ENCODE assay signal across 12 mouse cellular contexts in genomic region chr4:119189864-119190263, GRCm38 (mm10). TPM values are rescaled to one million over a fixed set of nuclear protein-coding genes. Genes with fewer than 3 reads are reported as not detected.
A peak's percentile ranks its signal among the peaks of the same experiment; 100 is the strongest.
DNase-seq lines count a peak whose midpoint lies in the region; ATAC-seq and TF ChIP-seq lines count a peak whose summit lies in the region.
"Had no signal": no experiment of that assay in that cellular context is flagged by ENCODE, and none has a peak within 500 bp of the region (broad histone marks: within the 10 kb centered on the region; RNA-seq: fewer than 3 reads in every experiment).

Gene Ermap (minus strand): TSS chr4:119190011.

- no peak within 1 kb of the TSS for H3K27ac ChIP-seq in forebrain, embryonic 11.5 days (ENCODE audit: low read depth, low read length)
- H3K27ac ChIP-seq in forebrain, postnatal 0 days (ENCODE audit: low read depth, low read length): no peak within 1 kb of the TSS
- peak within 1 kb of the TSS; percentile 93 for H3K27ac ChIP-seq in liver, postnatal 0 days (ENCODE audit: low read depth)
- H3K27ac ChIP-seq: gastrocnemius, adult 2 months; lung, embryonic 15.5 days; neural tube, embryonic 13.5 days had no signal

- H3K9ac ChIP-seq in forebrain, embryonic 11.5 days (ENCODE audit: low read length): no peak within 1 kb of the TSS
- H3K9ac ChIP-seq in forebrain, postnatal 0 days: no peak within 1 kb of the TSS
- peak within 1 kb of the TSS; percentile 73 for H3K9ac ChIP-seq in liver, postnatal 0 days (replicated peaks)
- H3K9ac ChIP-seq: lung, embryonic 15.5 days; neural tube, embryonic 13.5 days had no signal

- no peak for ATAC-seq in forebrain, embryonic 11.5 days (replicated peaks; ENCODE audit: low FRiP score)
- ATAC-seq in forebrain, postnatal 0 days: no peak
- peak; percentile 90 for ATAC-seq in liver, postnatal 0 days

- no peak within 1 kb of the TSS for H3K4me2 ChIP-seq in forebrain, embryonic 11.5 days (ENCODE audit: low read depth, low read length, severe bottlenecking)
- H3K4me2 ChIP-seq in forebrain, postnatal 0 days (ENCODE audit: low read depth): no peak within 1 kb of the TSS
- H3K4me2 ChIP-seq in liver, postnatal 0 days (ENCODE audit: low read depth, low read length): peak within 1 kb of the TSS; percentile 76
- H3K4me2 ChIP-seq: lung, embryonic 15.5 days; neural tube, embryonic 13.5 days had no signal

- intact Hi-C loops in gastrocnemius, postnatal 14 days (cut with DNase I; ENCODE audit: low total_unique reads): no loop called here

- H3K27me3 ChIP-seq in forebrain, embryonic 11.5 days (ENCODE audit: control insufficient read depth, insufficient read depth, low read length): no peaks in the 10 kb centered on the region
- H3K27me3 ChIP-seq in forebrain, postnatal 0 days (ENCODE audit: insufficient read depth, low read length): no peaks in the 10 kb centered on the region
- no peaks in the 10 kb centered on the region for H3K27me3 ChIP-seq in liver, postnatal 0 days (ENCODE audit: insufficient read depth, low read length)
- H3K27me3 ChIP-seq: neural tube, embryonic 13.5 days had no signal

- H3K4me3 ChIP-seq in forebrain, embryonic 11.5 days (ENCODE audit: low read depth, low read length): no peak within 1 kb of the TSS
- H3K4me3 ChIP-seq in forebrain, postnatal 0 days (ENCODE audit: low read depth, low read length): no peak within 1 kb of the TSS
- peak within 1 kb of the TSS; percentile 51 for H3K4me3 ChIP-seq in liver, postnatal 0 days (ENCODE audit: low read depth, low read length)
- H3K4me3 ChIP-seq: gastrocnemius, adult 2 months; lung, embryonic 15.5 days; neural tube, embryonic 13.5 days had no signal

- peak; percentile 93 for TF ChIP-seq EP300 in liver, postnatal 0 days (IDR thresholded peaks at IDR 0.05; ENCODE audit: low read depth)

- 73% methylated on average over 6 of the region's 6 CpGs for WGBS in forebrain, embryonic 11.5 days
- WGBS in forebrain, postnatal 0 days: 75% methylated on average over 6 of the region's 6 CpGs
- 42% methylated on average over 6 of the region's 6 CpGs for WGBS in liver, postnatal 0 days (ENCODE audit: insufficient replicate concordance)

- no peaks in the 10 kb centered on the region for H3K36me3 ChIP-seq in forebrain, embryonic 11.5 days (ENCODE audit: control insufficient read depth, insufficient read depth, low read length)
- H3K36me3 ChIP-seq in forebrain, postnatal 0 days (ENCODE audit: insufficient read depth): no peaks in the 10 kb centered on the region
- peaks cover 20% of the 10 kb centered on the region for H3K36me3 ChIP-seq in liver, postnatal 0 days (replicated peaks; ENCODE audit: insufficient read depth, low read length)
- H3K36me3 ChIP-seq: lung, embryonic 15.5 days; neural tube, embryonic 13.5 days had no signal

- no peaks in the 10 kb centered on the region for H3K9me3 ChIP-seq in forebrain, embryonic 11.5 days (ENCODE audit: control insufficient read depth, low read length)
- H3K9me3 ChIP-seq in forebrain, postnatal 0 days (ENCODE audit: low read length): no peaks in the 10 kb centered on the region
- no peaks in the 10 kb centered on the region for H3K9me3 ChIP-seq in liver, postnatal 0 days (ENCODE audit: low read length)
- H3K9me3 ChIP-seq: lung, embryonic 15.5 days; neural tube, embryonic 13.5 days had no signal

- DNase-seq in forebrain, embryonic 11.5 days (ENCODE audit: low spot score): no peak
- no peak for DNase-seq in forebrain, postnatal 0 days
- peak; percentile 74 for DNase-seq in spleen, adult 12 weeks (ENCODE audit: low spot score)
- DNase-seq in spleen, adult 18-20 months: no peak
- DNase-seq in liver, postnatal 0 days: peak; percentile 77
- no peak for DNase-seq in kidney, postnatal 10 days
- no peak for DNase-seq in gastrocnemius, postnatal 14 days
- no peak for DNase-seq in right cerebral cortex, adult 2 months (ENCODE audit: low spot score in 2 of 2)
- DNase-seq: gastrocnemius, adult 2 months; midbrain, embryonic 14.5 days had no signal

- H3K4me1 ChIP-seq in forebrain, embryonic 11.5 days (replicated peaks; ENCODE audit: control insufficient read depth, insufficient read depth, low read length): no peaks in the 10 kb centered on the region
- no peaks in the 10 kb centered on the region for H3K4me1 ChIP-seq in forebrain, postnatal 0 days (ENCODE audit: insufficient read depth)
- peaks cover 19% of the 10 kb centered on the region for H3K4me1 ChIP-seq in liver, postnatal 0 days (ENCODE audit: insufficient read depth)
- H3K4me1 ChIP-seq: lung, embryonic 15.5 days; neural tube, embryonic 13.5 days had no signal

- TF ChIP-seq CTCF in forebrain, postnatal 0 days (IDR thresholded peaks at IDR 0.05; ENCODE audit: low read depth): no peak
- no peak for TF ChIP-seq CTCF in liver, postnatal 0 days (IDR thresholded peaks at IDR 0.05; ENCODE audit: low read depth)

RNA-seq across cellular contexts. Expression of gene Ermap, which starts in this region (rescaled TPM):
- 11.1 and 11.4 TPM in 2 replicates for polyA plus RNA-seq in forebrain, embryonic 11.5 days (2014; fragmentation: Nextera tagmentation; extraction: Ambion mirVana)
- 0.15 and 0.33 TPM in 2 replicates for total RNA-seq in forebrain, postnatal 0 days (2014; rRNA removed)
- 0.24 and 0.36 TPM in 2 replicates for polyA plus RNA-seq in forebrain, postnatal 0 days (2015; fragmentation: Nextera tagmentation; extraction: Ambion mirVana)
- polyA plus RNA-seq in liver, postnatal 0 days (2015; fragmentation: Nextera tagmentation; extraction: Ambion mirVana): 125 and 144 TPM in 2 replicates
- under 1 TPM in 1 of 2 experiments, not detected in 1; 0.13 TPM for total RNA-seq in gastrocnemius, postnatal 14 days (2021)
- total RNA-seq: gastrocnemius, adult 2 months had no signal

Comparison
In these comparisons a context has a peak if more than half of its experiments do, and no peak if none do; other contexts are left out.
1. RNA of gene Ermap (polyA plus RNA-seq): 125 to 144 TPM in liver, postnatal 0 days; 11.1 to 11.4 TPM in forebrain, embryonic 11.5 days and 0.24 to 0.36 TPM in forebrain, postnatal 0 days; every median in the first group is over 10 times any median in the second.
2. DNase-seq: peak in spleen, adult 12 weeks (single experiment) and liver, postnatal 0 days (single experiment); none in forebrain, embryonic 11.5 days (single experiment), forebrain, postnatal 0 days (single experiment), spleen, adult 18-20 months (0 of 2), kidney, postnatal 10 days (single experiment), gastrocnemius, postnatal 14 days (single experiment) and right cerebral cortex, adult 2 months (0 of 2).